Comparison of ENCODE assay signal across 12 mouse cellular contexts in the genomic region with DNA sequence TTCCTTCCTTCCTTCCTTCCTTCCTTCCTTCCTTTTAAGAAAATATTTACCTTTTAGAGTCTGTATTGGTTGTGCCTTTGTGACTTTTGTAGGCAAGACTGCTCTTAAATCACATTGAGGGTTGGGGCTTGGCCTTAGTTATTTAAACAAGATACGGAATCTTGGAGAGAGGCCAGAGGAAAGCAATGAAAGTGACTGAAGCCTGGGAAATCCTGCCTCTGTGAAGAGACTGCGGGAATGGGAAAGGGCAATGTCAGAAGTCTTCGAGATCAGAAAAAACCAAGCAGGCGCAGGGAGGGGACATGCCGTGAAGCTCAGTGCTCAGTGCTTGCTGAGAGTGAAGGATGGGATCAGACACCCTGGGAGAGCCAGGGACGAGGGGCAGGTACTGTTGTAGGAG.
DNase-seq lines count a peak whose midpoint lies in the region; ATAC-seq and TF ChIP-seq lines count a peak whose summit lies in the region.
"Had no signal": no experiment of that assay in that cellular context is flagged by ENCODE, and none has a peak within 500 bp of the region (broad histone marks: within the 10 kb centered on the region; RNA-seq: fewer than 3 reads in every experiment).

No protein-coding gene starts in this region.

- H3K9me3 ChIP-seq in heart, embryonic 13.5 days: peaks cover 5% of the 10 kb centered on the region; the same call in 1 of the 2 replicates
- H3K9me3 ChIP-seq in lung, embryonic 15.5 days: no peaks in the 10 kb centered on the region
- H3K9me3 ChIP-seq: limb, embryonic 12.5 days had no signal

- POLR2A ChIA-PET in Patski (lab: Charles Lee): interaction anchor here (0.6 kb wide), 1 partner anchor 76 kb away, joined by 4 read pairs; no protein-coding TSS in a partner anchor

- intact Hi-C loops in heart, postnatal 14 days (cut with DNase I): loop anchor here (10.0 kb wide), 1 partner anchor 269 kb away; no protein-coding TSS in a partner anchor
- intact Hi-C loops in left cerebral cortex, postnatal 36 days (cut with DNase I): loop anchor here (10.0 kb wide), 1 partner anchor 1311 kb away; no protein-coding TSS in a partner anchor

- peaks cover 28% of the 10 kb centered on the region for H3K4me1 ChIP-seq in heart, embryonic 13.5 days
- no peaks in the 10 kb centered on the region for H3K4me1 ChIP-seq in kidney, adult 2 months (ENCODE audit: control insufficient read depth, insufficient read depth, low read length)
- H3K4me1 ChIP-seq in lung, embryonic 15.5 days: peaks cover 23% of the 10 kb centered on the region

- DNase-seq in heart, postnatal 14 days: no peak
- DNase-seq in Patski (ENCODE audit: low read depth, low spot score): peak; percentile 27
- peak; percentile 75 for DNase-seq in kidney, adult 2 months
- no peak for DNase-seq in left cerebral cortex, postnatal 36 days (ENCODE audit: low spot score in 2 of 2)
- DNase-seq in right cerebral cortex, postnatal 25 days: no peak
- DNase-seq in layer of hippocampus, postnatal 10 days (ENCODE audit: low spot score in 2 of 2): no peak
- DNase-seq: cerebellum, postnatal 36 days; thymus, postnatal 36 days had no signal

- H3K4me2 ChIP-seq in heart, embryonic 13.5 days: 0 out of 2 replicates have a peak overlapping the region, but pooled peaks have one; percentile 2
- H3K4me2 ChIP-seq in lung, embryonic 15.5 days: peak overlapping the region; percentile 26
- H3K4me2 ChIP-seq: limb, embryonic 12.5 days had no signal

- no peak overlapping the region for H3K9ac ChIP-seq in heart, embryonic 13.5 days
- no peak overlapping the region for H3K9ac ChIP-seq in lung, embryonic 15.5 days
- H3K9ac ChIP-seq: limb, embryonic 12.5 days had no signal

- no peak for TF ChIP-seq POLR2A in kidney, adult 2 months (IDR thresholded peaks at IDR 0.05; ENCODE audit: low read depth, low read length)

- 44% methylated on average over 6 of the region's 6 CpGs for WGBS in heart, embryonic 13.5 days
- WGBS in kidney, adult 2 months: 39% methylated on average over 6 of the region's 6 CpGs
- 5% methylated on average over 6 of the region's 6 CpGs for WGBS in lung, embryonic 15.5 days

- no peak overlapping the region for H3K4me3 ChIP-seq in heart, embryonic 13.5 days
- H3K4me3 ChIP-seq in kidney, adult 2 months (ENCODE audit: insufficient read depth, low read depth, low read length): no peak overlapping the region
- no peak overlapping the region for H3K4me3 ChIP-seq in lung, embryonic 15.5 days
- H3K4me3 ChIP-seq: limb, embryonic 12.5 days had no signal

- no peaks in the 10 kb centered on the region for H3K27me3 ChIP-seq in heart, embryonic 13.5 days (replicated peaks)
- H3K27me3 ChIP-seq in Patski: no peaks in the 10 kb centered on the region
- no peaks in the 10 kb centered on the region for H3K27me3 ChIP-seq in kidney, adult 2 months (replicated peaks; ENCODE audit: control insufficient read depth, insufficient read depth, low read length)
- H3K27me3 ChIP-seq in lung, embryonic 15.5 days: no peaks in the 10 kb centered on the region
- H3K27me3 ChIP-seq: CH12.LX; limb, embryonic 12.5 days had no signal

- in situ Hi-C loops in Patski (cut with MboI; ENCODE audit: low pct_unique_long_range_greater_than_20kb): no loop called here

- ATAC-seq in heart, embryonic 13.5 days (ENCODE audit: extremely low read depth, insufficient number of reproducible peaks, low FRiP score, low TSS enrichment): no peak
- ATAC-seq in Patski: no peak
- ATAC-seq in lung, embryonic 15.5 days (ENCODE audit: borderline replicate concordance, extremely low read depth, low FRiP score, low TSS enrichment): peak; percentile 37; the same call in 1 of the 2 replicates

- TF ChIP-seq CTCF in Patski (IDR thresholded peaks at IDR 0.05): no peak
- TF ChIP-seq CTCF in kidney, adult 2 months (conservative IDR thresholded peaks at IDR 0.05; ENCODE audit: insufficient read depth, insufficient read length, low read depth, low read length): no peak

- CTCF ChIA-PET in Patski (lab: Charles Lee): interaction anchor here (1.0 kb wide), 1 partner anchor 10 kb away, joined by 3 read pairs; no protein-coding TSS in a partner anchor

- H3K27ac ChIP-seq in heart, embryonic 13.5 days (replicated peaks): peak overlapping the region; percentile 75
- peak overlapping the region; percentile 83 for H3K27ac ChIP-seq in kidney, adult 2 months (ENCODE audit: insufficient read depth, low read depth, low read length)
- peak overlapping the region; percentile 92 for H3K27ac ChIP-seq in lung, embryonic 15.5 days

- H3K36me3 ChIP-seq in heart, embryonic 13.5 days: peaks cover 7% of the 10 kb centered on the region
- H3K36me3 ChIP-seq in kidney, adult 2 months (ENCODE audit: control insufficient read depth, insufficient read depth, low read length): no peaks in the 10 kb centered on the region
- peaks cover 5% of the 10 kb centered on the region; the same call in 1 of the 2 replicates for H3K36me3 ChIP-seq in lung, embryonic 15.5 days

Comparison
In these comparisons a context has a peak if more than half of its experiments do, and no peak if none do; other contexts are left out.
1. DNase-seq: peak in Patski (single experiment) and kidney, adult 2 months (single experiment); none in heart, postnatal 14 days (0 of 2), left cerebral cortex, postnatal 36 days (0 of 2), right cerebral cortex, postnatal 25 days (single experiment) and layer of hippocampus, postnatal 10 days (0 of 2).
2. Peak in every context shown above with its lines, with median percentiles within 50 percentile points of each other: H3K27ac ChIP-seq.